Mouse (Mus musculus) hindbrain, embryonic 11.5 days (tissue): Measurements from ENCODE around the gene Kera. TPM values are rescaled to one million over a fixed set of nuclear protein-coding genes. Genes with fewer than 3 reads are reported as not detected.

Experiments
- ATAC-seq: fragments of 200-750 bp; cut with Nextera tagmentation; 2 replicates; pipeline ENCODE4 v1.8.0; 2017; ENCODE audit warnings: mild to moderate bottlenecking, moderate TSS enrichment, moderate library complexity; ENCODE audit not compliant: low FRiP score
- DNase-seq: peaks from one replicate; pipeline ENCODE4 v3.0.0-alpha.2; 2015; ENCODE audit warnings: low spot score
- H3K27ac ChIP-seq: fragments of 300-500 bp; sonication (generic); 2 replicates; pipeline ENCODE4 v1.5.1; 2014; ENCODE audit warnings: mild to moderate bottlenecking, low read depth, low read length
- H3K27me3 ChIP-seq: fragments of 300-500 bp; sonication (generic); 2 replicates; pipeline ENCODE4 v1.6.1; 2014; ENCODE audit warnings: mild to moderate bottlenecking, low read length, moderate library complexity, mixed read lengths; ENCODE audit not compliant: control insufficient read depth, insufficient read depth
- H3K36me3 ChIP-seq: fragments of 300-500 bp; sonication (generic); 2 replicates; pipeline ENCODE4 v1.6.1; 2014; ENCODE audit warnings: mild to moderate bottlenecking, low read length, moderate library complexity, mixed read lengths; ENCODE audit not compliant: control insufficient read depth, insufficient read depth
- H3K4me1 ChIP-seq: fragments of 300-500 bp; sonication (generic); replicated peaks from 2 replicates; pipeline ENCODE4 v1.6.1; 2014; ENCODE audit warnings: low read length, mixed read lengths; ENCODE audit not compliant: control insufficient read depth, insufficient read depth
- H3K4me2 ChIP-seq: fragments of 300-500 bp; sonication (generic); replicated peaks from 2 replicates; pipeline ENCODE4 v1.6.1; 2014; ENCODE audit warnings: mild to moderate bottlenecking, low read depth, low read length
- H3K4me3 ChIP-seq: fragments of 300-500 bp; sonication (generic); 2 replicates; pipeline ENCODE4 v1.5.1; 2014; ENCODE audit warnings: low read depth, low read length
- H3K9ac ChIP-seq: fragments of 300-500 bp; sonication (generic); 2 replicates; pipeline ENCODE4 v1.6.1; 2014; ENCODE audit warnings: low read depth, low read length
- H3K9me3 ChIP-seq: fragments of 300-500 bp; sonication (generic); 2 replicates; pipeline ENCODE4 v1.6.1; 2016; ENCODE audit warnings: low read length; ENCODE audit not compliant: control insufficient read depth
- WGBS: fragments of 180-500 bp; shearing (Covaris S2); extraction: QIAGEN DNeasy Blood & Tissue Kit; methylation state at CpG from one replicate; pipeline ENCODE4 v1.1.7; 2014; 5-methylcytosine and 5-hydroxymethylcytosine counted together
- polyA plus RNA-seq: library from polyadenylated mRNA; unstranded; fragments of >200 nt; fragmentation: Nextera tagmentation; extraction: Ambion mirVana; gene quantifications from 2 replicates; pipeline ENCODE4 v1.2.1, GENCODE M21; 2014

Kera gene
- 0.43 TPM in 1 of 2 replicates, not detected in the other for polyA plus RNA-seq

DNA sequence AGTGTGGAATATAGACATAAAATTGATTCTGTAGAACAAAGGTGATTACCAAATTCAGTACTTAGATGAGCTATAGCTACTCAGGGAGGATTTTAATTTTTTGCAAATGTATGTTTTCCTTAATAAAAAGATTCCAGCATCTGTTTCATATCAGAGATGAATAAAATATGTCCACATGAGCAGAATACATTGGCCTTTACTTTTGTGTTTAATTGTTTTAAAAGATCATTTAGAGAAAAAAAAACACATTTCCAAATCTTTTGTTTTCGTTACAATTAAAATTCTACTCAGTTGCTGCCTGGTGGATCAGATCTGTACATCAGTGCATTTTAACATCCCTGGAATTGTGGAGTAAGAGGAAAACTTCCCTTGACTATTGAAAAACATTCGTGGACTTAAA lies at the start of gene Kera:
Kera (plus strand) TSS at position 301 of the 400 bp plus-strand sequence.
- no peak for ATAC-seq
- Histone ChIP-seq H3K27me3 (no peaks in the 10 kb centered on the region), H3K36me3 (no peaks in the 10 kb centered on the region), H3K27ac (no peak within 1 kb of the TSS), H3K9me3 (no peaks in the 10 kb centered on the region), H3K4me1 (no peaks in the 10 kb centered on the region), H3K4me3 (no peak within 1 kb of the TSS), H3K9ac (no peak within 1 kb of the TSS), H3K4me2 (no peak within 1 kb of the TSS)
- DNase-seq = no peak
- 74% methylated on average over 2 of the region's 2 CpGs for WGBS

DNA sequence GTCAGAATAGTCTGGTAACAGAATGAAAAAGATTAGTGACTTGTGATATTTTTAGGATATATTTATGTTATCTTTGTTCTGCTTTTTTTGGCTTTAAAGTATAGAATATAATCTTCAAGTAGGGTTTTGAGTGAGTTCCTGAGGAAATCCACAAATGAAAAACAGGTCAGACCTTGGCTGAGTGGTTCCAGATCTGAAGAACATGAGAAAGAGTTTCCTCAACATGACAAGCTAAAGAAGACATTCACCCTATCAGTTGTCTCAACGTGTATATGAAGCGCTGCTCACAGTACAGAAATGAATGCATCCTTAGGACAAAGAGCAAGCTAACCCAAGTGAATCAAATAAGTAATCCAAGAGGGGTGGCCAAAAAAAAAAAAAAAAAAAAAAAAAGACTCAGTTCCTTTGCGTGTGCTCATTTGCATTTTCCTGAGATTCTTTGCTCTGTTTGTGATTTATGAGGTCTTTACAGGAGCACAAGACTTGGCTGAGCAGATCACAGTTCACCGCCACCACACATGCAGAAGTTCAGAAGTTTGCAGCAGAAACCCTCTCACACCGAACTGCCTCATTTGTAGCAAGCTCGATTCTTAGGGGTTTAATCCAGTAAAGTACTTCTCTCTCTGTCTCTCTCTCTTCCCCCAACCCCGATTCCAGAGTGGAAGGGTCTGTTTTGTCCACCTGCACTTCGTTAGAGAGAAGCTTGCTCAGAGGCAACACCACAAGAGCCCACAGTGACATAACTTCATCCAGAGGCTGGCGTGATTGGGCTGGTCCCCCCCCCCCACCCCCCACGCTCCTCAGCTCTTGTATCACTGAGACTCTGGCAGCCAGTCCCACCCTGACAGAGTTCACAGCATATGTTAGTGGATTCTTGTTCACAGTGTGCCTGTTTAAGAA lies 41.5 kb upstream of the Kera start, which contains the start of gene Lum:
Lum (plus strand) TSS at position 172 of the 900 bp plus-strand sequence.
- no peak; the same call in 1 of the 2 replicates for ATAC-seq
- Histone ChIP-seq H3K4me1 (no peaks in the 10 kb centered on the region), H3K4me3 (no peak within 1 kb of the TSS), H3K9ac (no peak within 1 kb of the TSS), H3K9me3 (no peaks in the 10 kb centered on the region), H3K4me2 (no peak within 1 kb of the TSS), H3K27me3 (no peaks in the 10 kb centered on the region), H3K36me3 (no peaks in the 10 kb centered on the region), H3K27ac (no peak within 1 kb of the TSS)
- DNase-seq = peak; percentile 21
- 60% methylated on average over 10 of the region's 10 CpGs for WGBS

DNA sequence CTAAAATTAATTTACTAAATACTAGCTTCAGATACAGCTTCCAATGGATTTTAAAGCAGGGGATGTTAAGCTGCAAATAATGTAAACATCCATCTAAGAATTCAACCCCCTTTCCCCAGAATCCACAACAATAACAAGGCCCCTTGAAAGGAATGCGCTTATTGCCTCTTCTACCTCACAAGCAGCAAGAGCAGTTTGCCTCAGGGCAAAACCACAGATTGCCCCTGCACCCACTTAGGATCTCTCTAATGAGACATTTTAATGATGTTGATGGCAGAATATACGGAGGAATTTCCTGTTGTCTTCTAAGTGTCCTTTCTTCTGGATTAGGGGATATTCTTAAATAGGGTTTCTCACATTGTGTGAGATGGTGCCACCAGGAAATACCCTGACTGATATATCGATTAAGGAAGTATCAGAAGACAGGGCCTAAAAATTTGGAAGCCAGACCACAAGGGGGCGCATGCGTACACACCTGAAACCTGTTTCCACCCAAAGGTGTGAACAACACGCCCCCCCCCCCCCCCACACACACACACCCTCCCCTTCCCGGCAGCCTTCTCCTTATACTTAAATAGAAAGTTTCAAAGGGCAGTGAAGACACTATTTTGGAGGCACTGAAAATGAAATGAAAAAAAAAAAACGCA lies 39.1 kb upstream of the Kera start:
- Histone ChIP-seq H3K27me3 (no peaks in the 10 kb centered on the region), H3K4me3 (no peak overlapping the region), H3K27ac (no peak overlapping the region), H3K9me3 (no peaks in the 10 kb centered on the region), H3K4me2 (no peak overlapping the region), H3K4me1 (no peaks in the 10 kb centered on the region), H3K9ac (no peak overlapping the region), H3K36me3 (no peaks in the 10 kb centered on the region)
- ATAC-seq (no peak), DNase-seq (no peak)
- 64% methylated on average over 8 of the region's 8 CpGs for WGBS

DNA sequence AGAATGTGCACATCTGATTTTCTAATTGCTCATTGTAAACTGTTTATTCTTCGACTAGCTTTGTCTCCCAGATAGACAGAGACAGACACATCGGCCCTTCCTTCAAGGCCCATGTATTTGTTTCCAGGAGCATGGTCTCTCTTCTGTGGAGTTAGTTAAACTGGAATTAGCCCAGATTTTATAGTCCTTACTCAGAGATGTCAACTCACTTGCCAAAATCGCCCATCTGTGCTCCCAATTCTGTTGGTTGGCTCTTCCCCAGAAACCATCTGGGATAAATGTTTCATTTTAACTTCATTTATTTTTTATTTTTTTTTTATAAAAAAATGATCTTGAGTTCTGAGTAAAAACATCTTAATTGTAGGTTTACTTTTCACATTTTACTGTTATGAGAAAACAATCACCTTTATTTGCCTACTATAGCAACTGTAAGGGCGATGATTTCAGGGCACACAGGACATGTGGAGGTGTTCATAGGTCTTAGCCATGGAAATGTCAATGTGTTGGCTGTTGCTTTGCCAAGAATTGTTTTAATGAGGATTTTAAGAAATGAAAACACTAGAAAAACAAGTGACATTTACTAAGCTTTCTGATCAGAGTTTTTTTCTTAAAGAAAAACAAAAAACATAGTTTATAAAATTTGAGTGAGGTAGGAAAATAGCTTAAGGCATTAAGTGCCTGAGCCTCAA lies 24.0 kb upstream of the Kera start:
- H3K36me3 ChIP-seq = no peaks in the 10 kb centered on the region
- H3K27me3 ChIP-seq = no peaks in the 10 kb centered on the region
- ATAC-seq (no peak), DNase-seq (no peak)
- no peak overlapping the region for H3K9ac ChIP-seq
- H3K9me3 ChIP-seq = no peaks in the 10 kb centered on the region
- H3K4me3 ChIP-seq = no peak overlapping the region
- WGBS = 87% methylated on average over 4 of the region's 4 CpGs
- H3K27ac ChIP-seq = no peak overlapping the region
- no peaks in the 10 kb centered on the region for H3K4me1 ChIP-seq
- no peak overlapping the region for H3K4me2 ChIP-seq

GRCm38 (mm10) chr10:97584176-97584575 lies 22.5 kb upstream of the Kera start:
- Histone ChIP-seq H3K9ac (no peak overlapping the region), H3K4me1 (no peaks in the 10 kb centered on the region), H3K27me3 (no peaks in the 10 kb centered on the region), H3K36me3 (no peaks in the 10 kb centered on the region), H3K4me2 (no peak overlapping the region), H3K9me3 (no peaks in the 10 kb centered on the region), H3K27ac (no peak overlapping the region), H3K4me3 (no peak overlapping the region)
- DNase-seq = no peak
- WGBS = 58% methylated on average over 3 of the region's 3 CpGs
- no peak for ATAC-seq

DNA sequence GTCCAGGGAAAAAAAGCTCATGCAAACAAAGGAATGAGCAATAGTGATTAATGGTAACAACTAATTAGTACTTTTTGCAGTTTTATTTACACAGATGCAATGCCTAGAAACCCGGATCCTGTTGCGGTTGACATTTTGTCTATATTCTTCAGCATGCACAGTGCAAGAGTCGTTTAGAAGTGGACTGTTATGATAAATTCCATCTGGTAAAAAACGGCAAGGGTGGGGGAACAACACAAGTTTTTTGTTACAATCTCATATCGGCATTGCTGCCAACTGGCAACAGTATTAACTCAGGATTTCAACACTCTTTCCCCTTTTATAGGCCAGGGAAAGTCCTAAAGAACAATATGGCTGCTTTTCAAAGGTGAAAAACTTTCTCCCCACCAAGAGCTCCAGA lies 19.5 kb upstream of the Kera start:
- Histone ChIP-seq H3K27me3 (no peaks in the 10 kb centered on the region), H3K27ac (no peak overlapping the region), H3K9me3 (no peaks in the 10 kb centered on the region), H3K36me3 (no peaks in the 10 kb centered on the region), H3K4me2 (no peak overlapping the region), H3K4me1 (no peaks in the 10 kb centered on the region), H3K9ac (no peak overlapping the region), H3K4me3 (no peak overlapping the region)
- DNase-seq (no peak), ATAC-seq (no peak)
- WGBS = 86% methylated on average over 5 of the region's 5 CpGs

DNA sequence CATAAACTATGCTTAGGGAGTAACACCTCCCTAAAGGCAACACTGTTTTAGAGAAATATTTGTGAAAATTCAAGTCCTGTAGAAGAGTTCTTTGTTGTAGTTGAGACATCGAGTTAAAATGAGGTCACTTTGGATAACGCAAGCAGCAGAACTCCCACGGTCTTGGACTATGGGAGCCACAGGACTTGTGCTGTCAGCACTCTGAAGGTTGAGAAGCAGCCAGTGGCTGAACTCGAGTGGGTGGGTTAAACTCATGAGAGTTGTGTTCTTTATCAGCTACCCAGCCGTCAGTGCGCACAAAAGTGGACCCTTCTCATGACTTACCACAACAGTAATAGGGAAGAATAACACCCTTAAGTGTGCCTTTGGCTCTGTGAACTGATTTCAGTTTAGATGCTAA lies 17.1 kb upstream of the Kera start:
- no peaks in the 10 kb centered on the region for H3K27me3 ChIP-seq
- H3K4me2 ChIP-seq = no peak overlapping the region
- H3K9ac ChIP-seq = no peak overlapping the region
- H3K9me3 ChIP-seq = no peaks in the 10 kb centered on the region
- H3K27ac ChIP-seq = no peak overlapping the region
- ATAC-seq = no peak
- no peaks in the 10 kb centered on the region for H3K4me1 ChIP-seq
- no peaks in the 10 kb centered on the region for H3K36me3 ChIP-seq
- WGBS = 88% methylated on average over 6 of the region's 6 CpGs
- no peak for DNase-seq
- no peak overlapping the region for H3K4me3 ChIP-seq

GRCm38 (mm10) chr10:97591036-97591435 lies 15.6 kb upstream of the Kera start:
- no peak for DNase-seq
- H3K9me3 ChIP-seq = no peaks in the 10 kb centered on the region
- H3K27me3 ChIP-seq = no peaks in the 10 kb centered on the region
- no peak overlapping the region for H3K27ac ChIP-seq
- no peak overlapping the region for H3K4me3 ChIP-seq
- 60% methylated on average over 3 of the region's 3 CpGs for WGBS
- H3K4me1 ChIP-seq = no peaks in the 10 kb centered on the region
- H3K9ac ChIP-seq = no peak overlapping the region
- no peak overlapping the region for H3K4me2 ChIP-seq
- H3K36me3 ChIP-seq = no peaks in the 10 kb centered on the region
- ATAC-seq = no peak
